Mouse (Mus musculus) hindbrain, embryonic 10.5 days (tissue): Measurements from ENCODE around the gene Dhx29. TPM values are rescaled to one million over a fixed set of nuclear protein-coding genes. Genes with fewer than 3 reads are reported as not detected.

Experiments used
- DNase-seq: peaks from one replicate; pipeline ENCODE4 v3.0.0-alpha.2; 2017; ENCODE audit warnings: low spot score
- H3K27ac ChIP-seq: fragments of 300-500 bp; sonication (generic); 2 replicates; pipeline ENCODE4 v1.5.1; 2016; ENCODE audit warnings: mild to moderate bottlenecking, moderate library complexity
- H3K27me3 ChIP-seq: fragments of 300-500 bp; sonication (generic); 2 replicates; pipeline ENCODE4 v1.6.1; 2016; ENCODE audit warnings: mild to moderate bottlenecking; ENCODE audit not compliant: poor library complexity, insufficient read depth, severe bottlenecking
- H3K36me3 ChIP-seq: fragments of 300-500 bp; sonication (generic); 2 replicates; pipeline ENCODE4 v1.6.1; 2016; ENCODE audit warnings: mild to moderate bottlenecking, moderate library complexity
- H3K4me1 ChIP-seq: fragments of 300-500 bp; sonication (generic); replicated peaks from 2 replicates; pipeline ENCODE4 v1.6.1; 2016; ENCODE audit warnings: mild to moderate bottlenecking
- H3K4me3 ChIP-seq: fragments of 300-500 bp; sonication (generic); 2 replicates; pipeline ENCODE4 v1.5.1; 2016; ENCODE audit warnings: mild to moderate bottlenecking, moderate library complexity
- H3K9me3 ChIP-seq: fragments of 300-500 bp; sonication (generic); 2 replicates; pipeline ENCODE4 v1.6.1; 2016; ENCODE audit warnings: mild to moderate bottlenecking, moderate library complexity
- WGBS: fragments of 180-500 bp; shearing (Covaris S2); methylation state at CpG from one replicate; pipeline ENCODE4 v1.1.7; 2016; 5-methylcytosine and 5-hydroxymethylcytosine counted together
- polyA plus RNA-seq: library from polyadenylated mRNA; unstranded; fragments of >200 nt; fragmentation: Nextera tagmentation; extraction: Ambion mirVana; gene quantifications from 2 replicates; pipeline ENCODE4 v1.2.1, GENCODE M21; 2016

The Dhx29 gene
- polyA plus RNA-seq: 26.3 and 32.8 TPM in 2 replicates

DNA sequence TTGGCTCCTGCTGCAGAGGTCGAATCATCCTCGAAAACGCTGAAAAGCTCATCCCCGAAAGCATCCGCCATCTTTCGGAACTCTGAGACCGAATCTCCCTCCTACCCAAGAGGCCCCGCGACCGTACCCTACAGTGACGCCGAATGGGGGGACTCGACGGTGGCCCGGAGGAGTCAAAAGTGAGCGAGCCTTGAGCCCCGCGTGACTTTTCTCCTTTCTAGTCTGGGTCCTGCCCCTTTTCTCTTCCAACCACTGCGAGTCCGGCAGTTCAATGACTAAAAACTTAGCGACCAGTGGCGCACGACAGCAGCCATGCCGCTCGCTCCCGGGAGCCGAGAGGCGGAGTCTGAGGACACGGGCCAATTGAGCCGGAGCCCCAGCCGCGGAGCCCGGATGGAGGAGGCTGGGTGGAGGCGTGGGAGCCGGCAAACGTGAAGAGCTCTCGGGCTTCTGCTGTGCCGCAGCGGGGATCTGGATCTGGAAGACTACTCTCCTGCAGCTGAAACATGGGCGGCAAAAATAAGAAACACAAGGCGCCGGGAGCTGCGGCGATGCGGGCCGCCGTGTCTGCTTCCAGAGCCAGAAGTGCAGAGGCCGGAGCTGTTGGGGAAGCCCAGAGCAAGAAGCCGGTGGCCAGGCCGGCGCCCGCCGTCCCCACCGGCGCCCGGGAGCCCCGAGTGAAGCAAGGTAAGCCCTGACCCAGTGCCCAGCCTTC is at the start of gene Dhx29, which contains the start of gene Mtrex:
Gene Dhx29 (plus strand): TSS at position 168 of the 715 bp plus-strand sequence.
Gene Mtrex (minus strand): TSS at position 112 of the 715 bp plus-strand sequence.
- H3K27ac ChIP-seq: peak within 1 kb of the TSS; percentile 92
- H3K4me3 ChIP-seq: peak within 1 kb of the TSS; percentile 88
- no peaks in the 10 kb centered on the region for H3K9me3 ChIP-seq
- under 1% methylated on average over 57 of the region's 57 CpGs for WGBS
- peak; percentile 99 for DNase-seq
- H3K4me1 ChIP-seq: peaks cover 22% of the 10 kb centered on the region
- H3K27me3 ChIP-seq: no peaks in the 10 kb centered on the region
- peaks cover 35% of the 10 kb centered on the region for H3K36me3 ChIP-seq

DNA sequence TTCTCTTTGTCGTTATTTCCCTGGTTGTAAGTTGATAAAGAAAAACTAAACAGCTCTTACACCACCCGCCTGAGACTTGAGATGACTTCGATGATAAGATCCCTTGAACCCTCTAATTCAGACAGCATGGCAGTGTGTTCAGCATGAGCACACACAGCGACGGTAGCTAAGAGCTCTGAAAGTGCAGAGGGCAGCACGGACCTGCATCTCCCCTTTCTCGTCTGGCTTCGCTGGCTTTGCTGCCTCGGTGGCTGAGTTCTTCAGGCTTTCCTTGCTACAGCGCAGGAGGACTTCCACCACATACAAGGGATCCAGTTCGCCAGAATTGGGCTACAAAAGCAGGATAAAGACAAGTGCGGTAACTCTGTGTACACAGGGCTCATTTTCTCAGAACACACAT is 40.0 kb upstream of the Dhx29 start:
- DNase-seq: no peak
- H3K27me3 ChIP-seq: no peaks in the 10 kb centered on the region
- H3K27ac ChIP-seq: no peak overlapping the region
- H3K9me3 ChIP-seq: no peaks in the 10 kb centered on the region
- peaks cover 99% of the 10 kb centered on the region for H3K36me3 ChIP-seq
- 92% methylated on average over 12 of the region's 12 CpGs for WGBS
- no peak overlapping the region for H3K4me3 ChIP-seq
- H3K4me1 ChIP-seq: no peaks in the 10 kb centered on the region

- Histone ChIP-seq H3K27ac (no peak overlapping the region), H3K4me1 (no peaks in the 10 kb centered on the region), H3K4me3 (no peak overlapping the region), H3K9me3 (no peaks in the 10 kb centered on the region), H3K27me3 (no peaks in the 10 kb centered on the region), H3K36me3 (peaks cover 93% of the 10 kb centered on the region)
- WGBS: 97% methylated on average over 3 of the region's 3 CpGs
- no peak for DNase-seq
These were observed 25.1 kb upstream of the Dhx29 start for GRCm38 (mm10) chr13:112902176-112902575.

- Histone ChIP-seq H3K4me1 (no peaks in the 10 kb centered on the region), H3K4me3 (no peak overlapping the region), H3K27me3 (no peaks in the 10 kb centered on the region), H3K36me3 (peaks cover 86% of the 10 kb centered on the region), H3K9me3 (no peaks in the 10 kb centered on the region), H3K27ac (no peak overlapping the region)
- DNase-seq: peak; percentile 35
- 84% methylated on average over 4 of the region's 4 CpGs for WGBS
These were observed 17.6 kb upstream of the Dhx29 start for GRCm38 (mm10) chr13:112909663-112910062.

DNA sequence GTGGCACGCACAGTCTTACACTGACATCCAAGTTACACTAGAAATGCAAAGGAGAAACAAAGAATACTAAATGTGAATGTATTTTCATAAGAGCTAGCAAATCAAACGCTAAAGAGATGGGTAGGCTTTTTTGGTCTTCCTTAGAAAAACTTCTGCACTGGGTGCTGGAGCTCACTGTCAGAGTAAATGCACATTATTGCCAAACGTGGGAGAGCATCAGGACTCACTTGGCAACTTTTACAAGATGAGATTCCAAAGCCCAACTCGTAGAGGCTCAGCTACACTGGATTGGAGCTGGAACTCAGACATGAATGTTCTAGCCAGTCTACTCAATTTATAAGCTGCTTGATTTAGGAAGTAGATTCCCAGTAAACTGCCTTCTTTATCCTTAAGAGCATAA is 16.8 kb upstream of the Dhx29 start:
- Histone ChIP-seq H3K4me1 (no peaks in the 10 kb centered on the region), H3K36me3 (peaks cover 83% of the 10 kb centered on the region), H3K27ac (no peak overlapping the region), H3K4me3 (no peak overlapping the region), H3K27me3 (no peaks in the 10 kb centered on the region), H3K9me3 (no peaks in the 10 kb centered on the region)
- no peak for DNase-seq
- WGBS: 91% methylated on average over 4 of the region's 4 CpGs

DNA sequence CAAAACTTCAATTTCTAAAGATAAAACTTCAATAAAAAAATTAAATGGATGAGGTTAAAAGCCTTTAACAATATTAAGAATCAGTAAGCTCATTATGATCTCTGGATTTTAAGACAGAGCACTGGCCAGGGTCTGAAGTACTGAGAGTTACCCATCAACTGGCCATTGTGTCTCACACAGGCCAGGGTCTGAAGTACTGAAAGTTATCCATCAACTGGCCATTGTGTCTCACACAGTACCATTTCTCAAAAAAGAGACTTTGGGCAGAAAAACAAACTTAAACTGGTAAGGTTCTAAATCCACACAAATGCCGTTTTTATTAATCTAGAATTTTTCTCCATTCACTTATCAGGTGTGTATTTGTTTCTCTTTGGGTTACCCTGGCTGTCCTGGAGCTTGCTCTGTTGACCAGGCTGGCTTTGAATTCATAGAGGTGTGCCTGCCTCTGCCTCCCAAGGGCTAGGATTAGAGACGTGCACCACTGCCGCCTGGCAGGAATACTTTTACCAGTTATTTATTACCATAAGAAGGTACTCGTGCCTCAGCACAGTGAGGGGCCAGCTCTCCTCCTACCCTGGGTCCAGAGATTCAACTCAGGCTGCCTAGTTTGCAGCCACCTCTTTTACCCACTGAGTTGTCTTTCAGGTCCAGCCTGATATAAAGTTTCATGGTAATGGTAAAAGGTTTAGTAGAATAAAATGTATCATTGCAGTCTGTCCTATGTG is 8.0 kb upstream of the Dhx29 start:
- no peaks in the 10 kb centered on the region for H3K4me1 ChIP-seq
- no peak for DNase-seq
- no peak overlapping the region for H3K27ac ChIP-seq
- no peak overlapping the region for H3K4me3 ChIP-seq
- no peaks in the 10 kb centered on the region for H3K27me3 ChIP-seq
- WGBS: 83% methylated on average over 4 of the region's 4 CpGs
- H3K9me3 ChIP-seq: no peaks in the 10 kb centered on the region
- H3K36me3 ChIP-seq: peaks cover 73% of the 10 kb centered on the region

DNA sequence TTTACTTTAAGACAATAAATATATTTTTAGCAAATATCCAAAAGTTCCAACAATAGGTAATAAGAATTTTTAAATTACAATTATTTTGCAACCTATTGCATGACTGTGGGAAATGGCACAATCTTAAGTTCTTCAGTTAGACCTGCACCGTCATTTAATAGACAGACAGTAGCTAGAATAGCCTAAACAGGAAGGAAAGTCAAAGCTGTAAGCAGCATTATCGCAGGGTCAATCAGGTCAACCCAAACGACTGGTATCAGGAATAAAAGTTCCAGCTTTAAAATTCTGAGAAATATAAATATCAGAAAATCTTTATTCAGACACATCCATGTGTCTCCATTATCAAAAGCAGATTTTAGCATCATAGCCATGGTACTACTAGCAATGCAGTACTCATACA is 6.3 kb upstream of the Dhx29 start:
- Histone ChIP-seq H3K36me3 (peaks cover 61% of the 10 kb centered on the region), H3K9me3 (no peaks in the 10 kb centered on the region), H3K27me3 (no peaks in the 10 kb centered on the region), H3K4me1 (peaks cover 7% of the 10 kb centered on the region), H3K27ac (no peak overlapping the region), H3K4me3 (no peak overlapping the region)
- no peak for DNase-seq
- 93% methylated on average over 3 of the region's 3 CpGs for WGBS

GRCm38 (mm10) chr13:112925266-112925665 is 2.0 kb upstream of the Dhx29 start:
- Histone ChIP-seq H3K27ac (no peak overlapping the region), H3K27me3 (no peaks in the 10 kb centered on the region), H3K4me3 (no peak overlapping the region), H3K4me1 (peaks cover 22% of the 10 kb centered on the region), H3K36me3 (peaks cover 28% of the 10 kb centered on the region), H3K9me3 (no peaks in the 10 kb centered on the region)
- DNase-seq: no peak
- whole genome bisulfite sequencing: 88% methylated on average over 6 of the region's 6 CpGs

DNA sequence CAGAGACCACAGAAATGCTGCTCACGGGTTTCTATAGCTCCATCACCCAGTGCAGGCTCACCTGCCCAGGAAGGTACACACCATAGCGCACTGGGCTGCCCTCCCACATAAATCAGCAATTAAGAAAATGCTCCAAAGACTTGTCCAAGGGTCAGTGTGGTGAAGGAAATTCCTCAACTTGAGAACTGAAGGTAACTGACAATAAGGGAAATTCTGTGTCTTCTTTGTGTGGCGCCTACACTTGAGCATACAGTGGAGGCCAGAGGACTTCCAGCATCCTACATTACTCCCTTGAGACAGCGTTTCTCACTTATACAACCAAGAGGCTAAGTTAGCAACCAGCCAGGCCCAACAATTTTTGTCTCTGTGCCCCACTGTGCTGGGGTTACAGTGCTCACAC is 1.3 kb upstream of the Dhx29 start:
- peaks cover 29% of the 10 kb centered on the region for H3K36me3 ChIP-seq
- H3K4me1 ChIP-seq: peaks cover 22% of the 10 kb centered on the region
- 81% methylated on average over 4 of the region's 4 CpGs for WGBS
- peak overlapping the region; percentile 88 for H3K4me3 ChIP-seq
- H3K27ac ChIP-seq: no peak overlapping the region
- DNase-seq: no peak
- no peaks in the 10 kb centered on the region for H3K27me3 ChIP-seq
- no peaks in the 10 kb centered on the region for H3K9me3 ChIP-seq

- peak overlapping the region; percentile 88 for H3K4me3 ChIP-seq
- H3K27me3 ChIP-seq: no peaks in the 10 kb centered on the region
- under 1% methylated on average over 19 of the region's 19 CpGs for WGBS
- peaks cover 22% of the 10 kb centered on the region for H3K4me1 ChIP-seq
- no peaks in the 10 kb centered on the region for H3K9me3 ChIP-seq
- H3K36me3 ChIP-seq: peaks cover 32% of the 10 kb centered on the region
- peak overlapping the region; percentile 92 for H3K27ac ChIP-seq
- no peak for DNase-seq
These were observed 458 bp upstream of the Dhx29 start for GRCm38 (mm10) chr13:112926796-112927195.

- Histone ChIP-seq H3K9me3 (no peaks in the 10 kb centered on the region), H3K4me1 (peaks cover 22% of the 10 kb centered on the region), H3K27me3 (no peaks in the 10 kb centered on the region), H3K36me3 (peaks cover 38% of the 10 kb centered on the region), H3K4me3 (peak overlapping the region; percentile 88), H3K27ac (peak overlapping the region; percentile 92)
- DNase-seq: no peak
- WGBS: 10% methylated on average over 8 of the region's 8 CpGs
These were observed 899 bp downstream of the Dhx29 start for GRCm38 (mm10) chr13:112928038-112928668.

DNA sequence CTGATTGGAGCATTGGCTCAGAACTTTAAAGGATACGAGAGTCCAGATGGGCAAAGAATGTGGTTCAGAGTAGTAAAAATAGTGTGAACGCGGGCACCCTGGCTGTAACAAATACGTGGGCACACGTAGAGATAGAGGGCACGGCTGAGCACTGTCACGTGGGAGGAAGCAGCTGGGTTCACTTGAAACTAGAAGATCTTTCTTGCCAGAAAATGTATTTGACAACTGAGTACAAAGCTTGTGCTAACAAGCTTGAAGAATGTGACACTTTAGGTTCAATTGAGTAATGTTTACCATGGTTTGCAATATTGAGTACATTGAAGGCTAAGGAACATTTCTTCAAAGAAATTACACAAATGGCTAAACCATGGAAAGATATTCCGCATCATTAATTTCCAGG is 10.9 kb downstream of the Dhx29 start:
- 97% methylated on average over 8 of the region's 8 CpGs for WGBS
- H3K4me3 ChIP-seq: no peak overlapping the region
- no peaks in the 10 kb centered on the region for H3K9me3 ChIP-seq
- no peaks in the 10 kb centered on the region for H3K27me3 ChIP-seq
- peaks cover 87% of the 10 kb centered on the region for H3K36me3 ChIP-seq
- H3K27ac ChIP-seq: no peak overlapping the region
- DNase-seq: no peak
- H3K4me1 ChIP-seq: no peaks in the 10 kb centered on the region

- 78% methylated on average over 15 of the region's 15 CpGs for WGBS
- peaks cover 91% of the 10 kb centered on the region for H3K36me3 ChIP-seq
- no peaks in the 10 kb centered on the region for H3K9me3 ChIP-seq
- no peak overlapping the region for H3K27ac ChIP-seq
- DNase-seq: no peak
- H3K27me3 ChIP-seq: no peaks in the 10 kb centered on the region
- no peak overlapping the region for H3K4me3 ChIP-seq
- H3K4me1 ChIP-seq: no peaks in the 10 kb centered on the region
These were observed 14.7 kb downstream of the Dhx29 start for GRCm38 (mm10) chr13:112941879-112942330.
